Mouse (Mus musculus) olfactory bulb, adult 2 months (tissue): ENCODE measurements at regions not wholly inside any gene's neighbourhood (a gene's known extent, or its start where the extent isn't known, plus 50 kb on each side); places are given as distances from the start of the nearest gene placed in this dataset.

Experiments
- H3K27ac ChIP-seq: fragments of 200-500 bp; 2 replicates; pipeline ENCODE4 v1.5.1; 2012; ENCODE audit warnings: low read depth, low read length; ENCODE audit not compliant: insufficient read depth
- H3K4me1 ChIP-seq: fragments of 200-500 bp; 2 replicates; pipeline ENCODE4 v1.6.1; 2012; ENCODE audit warnings: low read length; ENCODE audit not compliant: control insufficient read depth, insufficient read depth
- H3K4me3 ChIP-seq: fragments of 200-500 bp; 2 replicates; pipeline ENCODE4 v1.5.1; 2012; ENCODE audit warnings: mild to moderate bottlenecking, low read depth, low read length, moderate library complexity; ENCODE audit not compliant: insufficient read depth
- CTCF ChIP-seq: fragments of 200-500 bp; IDR thresholded peaks from 2 replicates; pipeline ENCODE4 v1.5.1; 2012; ENCODE audit warnings: low read depth, mild to moderate bottlenecking, low read length, moderate library complexity; ENCODE audit not compliant: insufficient read depth
- POLR2A ChIP-seq: fragments of 200-500 bp; IDR thresholded peaks from 2 replicates; pipeline ENCODE4 v1.6.1; 2012; ENCODE audit warnings: mild to moderate bottlenecking, low read depth, low read length, moderate library complexity; ENCODE audit not compliant: insufficient read depth
- WGBS: fragments of 180-500 bp; shearing (Covaris S2); methylation state at CpG from one replicate; pipeline ENCODE4 v1.1.7; 2018; 5-methylcytosine and 5-hydroxymethylcytosine counted together

- H3K27ac ChIP-seq: no peak overlapping the region
- 34% methylated on average over 10 of the region's 10 CpGs for WGBS
- TF ChIP-seq POLR2A (no peak), CTCF (no peak)
- no peak overlapping the region for H3K4me3 ChIP-seq
- no peaks in the 10 kb centered on the region; the same call in 1 of the 2 replicates for H3K4me1 ChIP-seq
These were observed 294.7 kb upstream of the Ppp2r3a start for GRCm38 (mm10) chr9:101546213-101546832.

- 61% methylated on average over 7 of the region's 7 CpGs for WGBS
- Histone ChIP-seq H3K4me3 (no peak overlapping the region), H3K4me1 (no peaks in the 10 kb centered on the region), H3K27ac (no peak overlapping the region)
- no peak for TF ChIP-seq POLR2A
- TF ChIP-seq CTCF: no peak
These were observed 266.5 kb upstream of the Ppp2r3a start for GRCm38 (mm10) chr9:101518137-101518536.

GRCm38 (mm10) chr9:101510807-101511206, 259.2 kb upstream of the Ppp2r3a start:
- Histone ChIP-seq H3K4me1 (no peaks in the 10 kb centered on the region), H3K27ac (no peak overlapping the region), H3K4me3 (no peak overlapping the region)
- no peak for TF ChIP-seq POLR2A
- TF ChIP-seq CTCF: no peak
- 84% methylated on average over 3 of the region's 3 CpGs for WGBS

- Histone ChIP-seq H3K27ac (no peak overlapping the region), H3K4me3 (no peak overlapping the region), H3K4me1 (no peaks in the 10 kb centered on the region)
- WGBS: 76% methylated on average over 9 of the region's 9 CpGs
- TF ChIP-seq CTCF (no peak), POLR2A (no peak)
These were observed 257.6 kb upstream of the Ppp2r3a start for GRCm38 (mm10) chr9:101509196-101509595.

GRCm38 (mm10) chr9:101507023-101507690, 255.6 kb upstream of the Ppp2r3a start:
- no peak overlapping the region for H3K4me3 ChIP-seq

GRCm38 (mm10) chr9:101501706-101502465, 250.3 kb upstream of the Ppp2r3a start:
- Histone ChIP-seq H3K4me1 (peaks cover 2% of the 10 kb centered on the region; the same call in 1 of the 2 replicates), H3K27ac (no peak overlapping the region), H3K4me3 (no peak overlapping the region)
- WGBS: 42% methylated on average over 16 of the region's 16 CpGs
- TF ChIP-seq POLR2A: no peak
- TF ChIP-seq CTCF: no peak

More at GRCm38 (mm10) chr9:101507023-101507690, 255.6 kb upstream of the Ppp2r3a start:
- no peak overlapping the region for H3K27ac ChIP-seq
- H3K4me1 ChIP-seq: peaks cover 1% of the 10 kb centered on the region; the same call in 1 of the 2 replicates
- no peak for TF ChIP-seq CTCF
- no peak for TF ChIP-seq POLR2A
- WGBS: 94% methylated on average over 6 of the region's 6 CpGs

- H3K27ac ChIP-seq: no peak overlapping the region
- TF ChIP-seq POLR2A (no peak), CTCF (no peak)
- no peak overlapping the region for H3K4me3 ChIP-seq
- H3K4me1 ChIP-seq: peaks cover 5% of the 10 kb centered on the region; the same call in 1 of the 2 replicates
- WGBS: 90% methylated on average over 3 of the region's 3 CpGs
These were observed 249.4 kb upstream of the Ppp2r3a start for GRCm38 (mm10) chr9:101501036-101501435.

- H3K4me1 ChIP-seq: peaks cover 8% of the 10 kb centered on the region
- H3K27ac ChIP-seq: no peak overlapping the region
- H3K4me3 ChIP-seq: no peak overlapping the region
- WGBS: 90% methylated on average over 5 of the region's 5 CpGs
- TF ChIP-seq CTCF (no peak), POLR2A (no peak)
These were observed 247.1 kb upstream of the Ppp2r3a start for GRCm38 (mm10) chr9:101498721-101499120.

- H3K4me1 ChIP-seq: peaks cover 6% of the 10 kb centered on the region
- no peak overlapping the region for H3K27ac ChIP-seq
- 19% methylated on average over 6 of the region's 6 CpGs for WGBS
- no peak overlapping the region for H3K4me3 ChIP-seq
- TF ChIP-seq POLR2A: no peak
- no peak for TF ChIP-seq CTCF
These were observed 244.2 kb upstream of the Ppp2r3a start for GRCm38 (mm10) chr9:101495768-101496167.
